Mouse (Mus musculus): Measurements from ENCODE around the gene Htr7.

Htr7 gene

DNA sequence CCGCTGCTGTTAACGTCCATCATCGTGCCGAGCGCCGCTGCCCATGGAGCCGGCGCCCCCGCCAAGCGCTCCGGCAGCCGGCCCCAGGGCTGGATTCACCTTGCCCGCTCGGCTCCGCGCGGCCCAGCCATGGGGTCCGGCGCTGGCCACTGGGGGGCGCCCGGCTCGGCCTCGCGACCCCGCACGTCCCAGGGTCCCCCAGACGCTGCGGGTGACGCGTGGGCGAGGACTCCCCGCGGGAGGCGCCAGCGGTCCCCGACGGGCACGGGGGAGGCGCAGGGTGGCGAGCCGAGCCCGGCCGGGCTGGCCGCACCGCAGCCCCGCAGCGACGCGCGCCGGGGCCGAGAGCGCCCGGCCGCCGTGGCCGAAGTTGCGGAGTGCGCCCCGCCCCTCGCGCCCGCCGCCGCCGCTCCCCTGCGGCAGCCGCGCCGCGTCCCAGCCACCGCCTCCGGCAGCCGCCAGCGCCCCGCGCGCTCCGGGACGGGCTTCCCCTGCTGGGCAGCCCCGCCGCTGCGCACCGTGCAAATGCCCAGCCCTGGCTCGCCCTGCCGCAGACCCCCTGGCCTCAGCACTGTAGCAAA, at the start of gene Htr7:
Gene Htr7, minus strand, starts transcription at position 277 of the 581 bp plus-strand sequence.
- DNase-seq (ENCODE audit: low spot score): peak; percentile 74

- no peak for DNase-seq (ENCODE audit: low spot score)
Observed at GRCm38 (mm10) chr19:36103909-36104308, 46.6 kb upstream of the Htr7 start.

GRCm38 (mm10) chr19:36098916-36099315, 41.6 kb upstream of the Htr7 start:
- no peak for DNase-seq (ENCODE audit: low spot score)

GRCm38 (mm10) chr19:36098265-36098664, 41.0 kb upstream of the Htr7 start:
- DNase-seq (ENCODE audit: low spot score): no peak

DNA sequence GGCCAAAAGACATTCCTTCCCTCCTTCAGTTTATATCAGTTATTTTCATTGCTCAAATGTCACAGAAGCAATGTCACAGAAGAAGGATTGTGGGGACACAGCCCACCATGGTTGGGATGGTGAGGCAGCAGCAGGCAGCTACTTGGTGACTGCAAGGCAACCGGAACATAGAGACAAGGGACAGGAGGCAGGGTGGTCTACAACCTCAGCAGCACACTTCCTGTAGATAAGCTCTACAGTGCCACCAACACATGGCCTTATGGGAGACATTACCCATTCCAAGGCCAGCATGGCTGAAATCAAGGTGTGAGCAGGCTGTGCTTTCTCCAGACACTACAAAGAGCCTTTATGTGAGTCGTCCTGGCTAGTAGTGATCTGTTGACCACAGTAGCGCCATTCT, 39.9 kb upstream of the Htr7 start:
- no peak for DNase-seq (ENCODE audit: low spot score)

DNA sequence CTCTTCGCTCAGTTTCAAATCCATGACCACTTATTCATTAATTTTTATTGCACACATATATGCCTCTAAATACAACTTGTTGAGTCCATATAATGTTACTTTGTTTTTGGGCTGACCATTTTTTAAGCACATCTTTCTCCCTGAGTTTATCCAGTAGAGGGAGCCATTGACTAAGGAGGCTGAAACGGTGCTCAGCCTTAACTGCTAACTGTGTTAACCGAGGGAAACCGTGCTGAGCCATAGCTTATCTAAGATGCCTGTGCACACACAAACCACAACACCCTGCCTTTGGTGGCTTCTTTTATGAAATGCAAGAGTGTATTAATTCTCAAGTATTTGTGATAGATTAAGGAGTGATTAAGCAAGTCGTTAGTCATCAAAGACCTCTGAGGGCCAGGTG, 33.5 kb upstream of the Htr7 start:
- peak; percentile 68 for DNase-seq (ENCODE audit: low spot score)

DNA sequence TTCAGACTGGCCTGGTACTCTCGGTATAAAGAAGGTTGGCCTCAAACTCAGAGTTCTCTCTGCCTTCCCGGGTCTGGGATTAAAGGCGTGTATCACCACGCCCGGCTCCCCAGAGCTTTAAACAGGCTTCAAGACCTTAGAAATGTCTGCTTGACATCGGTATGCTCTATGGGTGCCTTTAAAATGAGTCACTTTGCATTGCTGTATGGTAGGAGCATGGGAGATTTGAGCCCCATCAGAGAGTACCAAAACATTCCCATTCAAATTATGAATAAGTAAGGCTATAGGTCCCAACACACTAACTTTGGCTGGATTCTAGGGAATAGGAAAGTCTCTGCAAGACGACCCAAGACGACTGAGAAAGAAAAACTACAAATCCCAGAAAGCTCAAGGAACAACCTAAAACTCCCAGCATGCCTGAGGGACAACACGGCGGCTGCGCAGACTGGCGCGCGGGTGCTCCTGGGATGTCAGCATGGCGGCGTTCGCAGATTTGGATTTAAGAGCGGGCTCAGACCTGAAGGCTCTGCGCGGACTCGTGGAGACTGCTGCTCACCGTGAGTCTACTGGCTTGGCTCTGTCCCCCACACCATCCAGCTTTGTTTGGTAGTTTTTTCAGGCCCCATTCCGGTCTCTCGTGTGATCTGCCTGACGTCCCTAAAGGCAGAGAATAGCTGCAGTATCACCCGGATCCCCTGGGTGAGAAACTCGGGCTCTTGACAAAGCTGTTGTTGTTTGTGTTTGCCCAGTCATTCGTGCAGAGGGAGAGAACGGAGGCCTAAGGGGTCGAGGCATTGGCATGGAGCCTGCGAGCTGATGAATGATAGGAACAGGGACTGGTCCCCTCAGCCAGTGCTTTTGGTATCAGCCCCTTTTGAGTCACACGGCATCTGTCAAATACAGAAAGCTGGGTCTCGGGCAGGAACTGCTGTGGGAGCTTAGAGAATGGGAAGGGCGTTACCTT, 26.2 kb upstream of the Htr7 start, which contains the start of gene Rpp30:
Gene Rpp30, plus strand, starts transcription at position 455 of the 964 bp plus-strand sequence.
- DNase-seq (ENCODE audit: low spot score): peak; percentile 94

DNA sequence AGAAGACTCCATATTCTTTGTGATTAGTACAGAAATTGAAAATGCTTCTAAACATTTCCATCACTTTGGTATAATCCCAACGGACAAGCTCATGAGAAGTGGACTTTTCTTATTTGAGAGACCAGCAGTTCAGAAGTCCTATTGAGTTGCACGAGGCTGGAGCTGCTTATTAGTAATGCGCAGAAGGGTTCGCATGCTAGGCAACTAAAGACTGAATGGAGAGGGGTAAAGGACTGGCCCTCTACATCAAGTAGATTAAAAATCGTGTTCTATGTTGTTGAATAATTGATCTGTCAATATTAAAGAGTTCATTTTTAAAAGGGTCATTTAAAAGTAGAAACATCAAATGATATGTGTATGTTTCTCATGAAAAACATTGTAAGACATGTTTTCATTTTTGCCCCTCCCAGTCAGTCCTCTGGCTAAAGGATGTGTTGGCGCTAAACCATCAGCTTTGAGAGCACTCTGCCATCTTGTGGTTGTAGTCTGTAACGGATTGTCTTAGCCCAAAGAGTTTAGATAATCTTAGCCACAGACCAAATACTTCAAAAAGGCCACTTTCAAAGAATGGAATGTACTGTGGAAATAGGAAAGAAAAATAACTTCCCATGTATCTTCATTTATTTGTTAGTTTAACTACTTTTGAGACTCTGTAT, 25.4 kb upstream of the Htr7 start:
- DNase-seq (ENCODE audit: low spot score): peak; percentile 88

DNA sequence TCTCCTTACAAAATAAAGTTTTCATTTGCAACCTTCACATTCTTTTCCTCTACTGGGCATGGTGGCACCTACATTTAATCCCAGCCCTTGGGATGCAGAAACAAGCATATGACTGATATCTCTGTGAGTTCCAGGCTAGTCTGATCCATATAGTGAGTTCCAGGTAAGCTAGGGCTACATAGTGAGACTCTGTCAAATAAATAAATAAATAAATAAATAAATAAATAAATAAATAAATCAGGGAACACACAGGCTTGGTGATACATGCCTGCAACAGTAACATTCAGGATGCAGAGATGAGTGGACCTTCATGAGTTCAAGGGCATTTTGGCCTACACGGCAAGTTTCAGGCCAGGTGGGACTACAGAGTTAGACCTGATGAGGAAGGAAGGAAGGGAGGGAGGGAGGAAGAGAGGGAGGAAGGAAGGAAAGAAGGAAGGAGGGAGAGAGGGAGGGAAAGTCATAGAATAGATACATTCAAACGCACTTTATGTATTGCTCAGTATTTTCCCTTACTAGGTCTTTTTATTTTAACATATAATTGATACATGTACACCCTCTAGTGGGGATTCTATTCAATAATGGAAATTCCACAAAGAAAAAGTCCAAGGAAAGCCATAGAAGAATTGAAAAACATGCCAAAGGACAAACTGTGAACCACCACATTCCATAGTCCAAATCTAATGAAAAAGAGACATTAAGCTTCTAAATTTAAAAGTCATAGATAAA, 5.7 kb upstream of the Htr7 start:
- peak; percentile 9 for DNase-seq (ENCODE audit: low spot score)

GRCm38 (mm10) chr19:36056502-36057221, 645 bp downstream of the Htr7 start:
- no peak for DNase-seq (ENCODE audit: low spot score)

GRCm38 (mm10) chr19:36046046-36046445, 11.3 kb downstream of the Htr7 start:
- no peak for DNase-seq (ENCODE audit: low spot score)

GRCm38 (mm10) chr19:36014836-36015235, 42.5 kb downstream of the Htr7 start:
- no peak for DNase-seq (ENCODE audit: low spot score)

DNA sequence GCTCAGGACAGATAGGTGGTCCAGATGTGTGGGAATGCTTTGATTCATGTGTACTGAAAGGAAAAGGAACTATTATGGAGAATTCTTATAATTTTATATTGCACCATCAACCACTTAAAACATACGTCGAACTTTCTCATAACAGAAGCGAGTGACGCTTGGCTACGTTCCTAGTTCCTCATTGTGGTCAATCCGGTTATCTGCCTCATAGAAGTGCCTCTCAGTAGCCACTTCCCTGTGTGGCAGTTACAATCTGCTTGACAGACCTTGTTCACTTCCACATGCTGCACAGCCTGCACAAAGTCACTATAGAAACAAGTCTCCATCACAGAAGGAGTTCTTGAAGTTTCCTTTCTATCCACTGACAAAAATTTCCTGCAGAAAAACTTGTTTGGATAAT, 51.0 kb downstream of the Htr7 start:
- DNase-seq (ENCODE audit: low spot score): no peak

- DNase-seq (ENCODE audit: low spot score): no peak
Observed at GRCm38 (mm10) chr19:36004961-36005360, 52.3 kb downstream of the Htr7 start.

DNA sequence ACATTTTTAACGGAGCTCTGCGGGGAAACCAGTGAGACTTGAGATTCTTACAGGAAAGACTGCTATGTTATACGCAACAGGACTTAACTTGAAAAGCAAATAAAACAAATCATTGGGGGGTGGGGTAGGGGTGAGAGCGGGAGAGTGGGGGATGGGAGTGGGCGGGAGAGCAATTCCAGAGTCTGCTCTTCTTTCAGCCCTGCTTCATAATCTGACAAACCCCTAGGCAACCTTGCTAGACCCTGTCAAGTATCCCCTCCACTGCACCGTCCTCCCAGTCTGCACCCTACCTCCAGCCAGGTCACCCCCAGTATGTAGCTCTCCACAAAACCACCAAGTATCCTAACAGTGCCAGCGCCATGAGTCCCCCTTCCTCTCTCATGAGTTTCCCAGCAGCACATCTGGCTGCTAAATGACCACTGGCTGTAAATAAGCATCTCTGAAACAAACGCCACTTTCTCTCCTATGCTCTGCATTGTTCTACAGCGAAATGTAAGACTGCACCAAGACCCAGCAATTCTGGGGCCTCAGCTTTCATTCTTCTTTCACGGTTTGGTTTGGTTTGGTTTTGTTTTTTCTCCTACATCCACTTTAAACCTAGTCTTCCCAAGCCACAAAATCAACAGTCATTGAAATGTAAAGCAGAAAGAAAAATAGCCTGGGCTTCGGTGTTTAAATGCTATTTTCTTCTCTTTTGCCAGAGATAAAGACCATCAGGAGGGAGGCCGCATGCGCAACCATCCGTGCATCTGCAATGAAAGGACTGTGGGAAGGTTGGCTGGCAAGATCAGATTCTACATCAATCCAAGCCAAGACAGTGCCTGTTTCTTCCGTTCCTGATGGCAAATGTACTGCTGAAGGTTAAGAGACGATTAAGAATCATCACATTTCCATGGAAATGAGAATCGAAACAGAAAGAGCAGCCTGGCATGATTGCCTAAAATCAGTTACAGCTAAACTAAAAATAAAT, 54.5 kb downstream of the Htr7 start:
- DNase-seq (ENCODE audit: low spot score): no peak

- DNase-seq (ENCODE audit: low spot score): peak; percentile 31
Observed at GRCm38 (mm10) chr19:36001512-36001911, 55.8 kb downstream of the Htr7 start.

- DNase-seq (ENCODE audit: low spot score): no peak
Observed at GRCm38 (mm10) chr19:36000955-36001354, 56.4 kb downstream of the Htr7 start.

- DNase-seq (ENCODE audit: low spot score): no peak
Observed at GRCm38 (mm10) chr19:35997384-35997783, 59.9 kb downstream of the Htr7 start.

DNA sequence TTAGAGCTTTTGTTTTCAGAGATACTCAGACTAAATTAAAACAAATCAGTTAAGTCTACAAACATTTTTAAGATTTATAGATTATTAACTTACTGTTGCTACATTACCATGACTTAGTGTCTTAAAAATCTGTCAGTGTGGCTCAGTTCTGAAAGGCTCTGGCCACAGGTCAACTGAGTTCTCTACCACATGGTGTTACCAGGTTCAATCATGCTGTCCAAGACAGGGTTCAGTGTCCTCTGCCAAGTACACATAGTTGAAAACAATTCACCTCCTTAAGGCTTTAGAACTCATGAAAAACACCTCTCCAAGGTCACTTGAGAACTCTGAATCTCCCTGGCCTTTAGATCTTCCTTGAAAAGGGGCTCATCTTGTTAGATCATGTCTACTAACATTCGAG, 69.8 kb downstream of the Htr7 start:
- no peak for DNase-seq (ENCODE audit: low spot score)

- DNase-seq (ENCODE audit: low spot score): no peak
Observed at GRCm38 (mm10) chr19:35974681-35975080, 82.6 kb downstream of the Htr7 start.
